Mouse (Mus musculus): ENCODE measurements around the gene Evpl. TPM values are rescaled to one million over a fixed set of nuclear protein-coding genes. Genes with fewer than 3 reads are reported as not detected.
A peak's percentile ranks its signal among the peaks of the same experiment; 100 is the strongest.

Evpl gene
- polyA plus RNA-seq, 1 experiment from 2014 or later: 0.56 TPM

GRCm38 (mm10) chr11:116265352-116265751, 27.5 kb upstream of the Evpl start:
- Histone ChIP-seq H3K4me1 (replicated peaks; ENCODE audit: control insufficient read depth, insufficient read depth, low read length) (peaks cover 5% of the 10 kb centered on the region; the same call in 1 of the 2 replicates), H3K9ac (ENCODE audit: low read depth, low read length) (no peak overlapping the region), H3K4me2 (no peak overlapping the region), H3K9me3 (ENCODE audit: control insufficient read depth, low read length) (no peaks in the 10 kb centered on the region), H3K27me3 (replicated peaks; ENCODE audit: control insufficient read depth, insufficient read depth, low read length) (no peaks in the 10 kb centered on the region), H3K36me3 (ENCODE audit: control insufficient read depth, insufficient read depth, low read length) (peaks cover 75% of the 10 kb centered on the region), H3K4me3 (ENCODE audit: low read depth, low read length) (no peak overlapping the region), H3K27ac (ENCODE audit: low read depth, low read length) (no peak overlapping the region)
- DNase-seq (ENCODE audit: low spot score): no peak
- WGBS: 81% methylated on average over 11 of the region's 11 CpGs
- ATAC-seq (replicated peaks; ENCODE audit: low FRiP score): peak; percentile 86

- Histone ChIP-seq H3K4me2 (no peak overlapping the region), H3K4me1 (replicated peaks; ENCODE audit: control insufficient read depth, insufficient read depth, low read length) (0 out of 2 replicates have a peak, but pooled peaks cover 3% of the 10 kb centered on the region), H3K27ac (ENCODE audit: low read depth, low read length) (no peak overlapping the region), H3K9me3 (ENCODE audit: control insufficient read depth, low read length) (no peaks in the 10 kb centered on the region), H3K9ac (ENCODE audit: low read depth, low read length) (no peak overlapping the region), H3K27me3 (replicated peaks; ENCODE audit: control insufficient read depth, insufficient read depth, low read length) (no peaks in the 10 kb centered on the region), H3K36me3 (ENCODE audit: control insufficient read depth, insufficient read depth, low read length) (peaks cover 65% of the 10 kb centered on the region), H3K4me3 (ENCODE audit: low read depth, low read length) (no peak overlapping the region)
- ATAC-seq (replicated peaks; ENCODE audit: low FRiP score) (no peak), DNase-seq (ENCODE audit: low spot score) (no peak)
- WGBS: 84% methylated on average over 7 of the region's 7 CpGs
Observed at GRCm38 (mm10) chr11:116260259-116260658, 22.4 kb upstream of the Evpl start.

GRCm38 (mm10) chr11:116259461-116259860, 21.6 kb upstream of the Evpl start:
- DNase-seq (ENCODE audit: low spot score) (no peak), ATAC-seq (replicated peaks; ENCODE audit: low FRiP score) (no peak)
- no peaks in the 10 kb centered on the region for H3K27me3 ChIP-seq (replicated peaks; ENCODE audit: control insufficient read depth, insufficient read depth, low read length)
- H3K4me1 ChIP-seq (replicated peaks; ENCODE audit: control insufficient read depth, insufficient read depth, low read length): 0 out of 2 replicates have a peak, but pooled peaks cover 3% of the 10 kb centered on the region
- H3K9ac ChIP-seq (ENCODE audit: low read depth, low read length): no peak overlapping the region
- H3K27ac ChIP-seq (ENCODE audit: low read depth, low read length): no peak overlapping the region
- H3K36me3 ChIP-seq (ENCODE audit: control insufficient read depth, insufficient read depth, low read length): peaks cover 70% of the 10 kb centered on the region
- 76% methylated on average over 8 of the region's 8 CpGs for WGBS
- no peak overlapping the region for H3K4me3 ChIP-seq (ENCODE audit: low read depth, low read length)
- no peak overlapping the region for H3K4me2 ChIP-seq
- H3K9me3 ChIP-seq (ENCODE audit: control insufficient read depth, low read length): no peaks in the 10 kb centered on the region

GRCm38 (mm10) chr11:116255982-116256675, 18.3 kb upstream of the Evpl start:
- Histone ChIP-seq H3K27ac (ENCODE audit: low read depth, low read length) (no peak overlapping the region), H3K9ac (ENCODE audit: low read depth, low read length) (no peak overlapping the region), H3K27me3 (replicated peaks; ENCODE audit: control insufficient read depth, insufficient read depth, low read length) (no peaks in the 10 kb centered on the region), H3K4me2 (no peak overlapping the region), H3K36me3 (ENCODE audit: control insufficient read depth, insufficient read depth, low read length) (peaks cover 65% of the 10 kb centered on the region), H3K4me1 (replicated peaks; ENCODE audit: control insufficient read depth, insufficient read depth, low read length) (0 out of 2 replicates have a peak, but pooled peaks cover 3% of the 10 kb centered on the region), H3K4me3 (ENCODE audit: low read depth, low read length) (no peak overlapping the region), H3K9me3 (ENCODE audit: control insufficient read depth, low read length) (no peaks in the 10 kb centered on the region)
- 80% methylated on average over 9 of the region's 9 CpGs for WGBS
- no peak for DNase-seq (ENCODE audit: low spot score)
- no peak for ATAC-seq (replicated peaks; ENCODE audit: low FRiP score)

GRCm38 (mm10) chr11:116255090-116255981, 17.5 kb upstream of the Evpl start:
- H3K9me3 ChIP-seq (ENCODE audit: control insufficient read depth, low read length): no peaks in the 10 kb centered on the region
- no peaks in the 10 kb centered on the region for H3K27me3 ChIP-seq (replicated peaks; ENCODE audit: control insufficient read depth, insufficient read depth, low read length)
- 73% methylated on average over 22 of the region's 22 CpGs for WGBS
- no peak overlapping the region for H3K4me3 ChIP-seq (ENCODE audit: low read depth, low read length)
- H3K36me3 ChIP-seq (ENCODE audit: control insufficient read depth, insufficient read depth, low read length): peaks cover 65% of the 10 kb centered on the region
- H3K9ac ChIP-seq (ENCODE audit: low read depth, low read length): no peak overlapping the region
- no peak overlapping the region for H3K4me2 ChIP-seq
- H3K27ac ChIP-seq (ENCODE audit: low read depth, low read length): no peak overlapping the region
- 0 out of 2 replicates have a peak, but pooled peaks cover 3% of the 10 kb centered on the region for H3K4me1 ChIP-seq (replicated peaks; ENCODE audit: control insufficient read depth, insufficient read depth, low read length)
- ATAC-seq (replicated peaks; ENCODE audit: low FRiP score) (no peak), DNase-seq (ENCODE audit: low spot score) (no peak)

- WGBS: 57% methylated on average over 9 of the region's 9 CpGs
- DNase-seq (ENCODE audit: low spot score) (no peak), ATAC-seq (replicated peaks; ENCODE audit: low FRiP score) (no peak)
- Histone ChIP-seq H3K4me3 (ENCODE audit: low read depth, low read length) (no peak overlapping the region), H3K27me3 (replicated peaks; ENCODE audit: control insufficient read depth, insufficient read depth, low read length) (no peaks in the 10 kb centered on the region), H3K4me2 (no peak overlapping the region), H3K9ac (ENCODE audit: low read depth, low read length) (no peak overlapping the region), H3K4me1 (replicated peaks; ENCODE audit: control insufficient read depth, insufficient read depth, low read length) (0 out of 2 replicates have a peak, but pooled peaks cover 3% of the 10 kb centered on the region), H3K9me3 (ENCODE audit: control insufficient read depth, low read length) (no peaks in the 10 kb centered on the region), H3K27ac (ENCODE audit: low read depth, low read length) (no peak overlapping the region), H3K36me3 (ENCODE audit: control insufficient read depth, insufficient read depth, low read length) (peaks cover 65% of the 10 kb centered on the region)
Observed at GRCm38 (mm10) chr11:116254627-116255026, 16.8 kb upstream of the Evpl start.

GRCm38 (mm10) chr11:116253076-116253600, 15.3 kb upstream of the Evpl start:
- no peak overlapping the region for H3K9ac ChIP-seq (ENCODE audit: low read depth, low read length)
- 0 out of 2 replicates have a peak, but pooled peaks cover 3% of the 10 kb centered on the region for H3K4me1 ChIP-seq (replicated peaks; ENCODE audit: control insufficient read depth, insufficient read depth, low read length)
- WGBS: 87% methylated on average over 3 of the region's 3 CpGs
- no peak overlapping the region for H3K4me3 ChIP-seq (ENCODE audit: low read depth, low read length)
- no peak overlapping the region for H3K4me2 ChIP-seq
- H3K27me3 ChIP-seq (replicated peaks; ENCODE audit: control insufficient read depth, insufficient read depth, low read length): no peaks in the 10 kb centered on the region
- H3K9me3 ChIP-seq (ENCODE audit: control insufficient read depth, low read length): no peaks in the 10 kb centered on the region
- DNase-seq (ENCODE audit: low spot score) (no peak), ATAC-seq (replicated peaks; ENCODE audit: low FRiP score) (no peak)
- no peak overlapping the region for H3K27ac ChIP-seq (ENCODE audit: low read depth, low read length)
- peaks cover 72% of the 10 kb centered on the region for H3K36me3 ChIP-seq (ENCODE audit: control insufficient read depth, insufficient read depth, low read length)

- Histone ChIP-seq H3K36me3 (ENCODE audit: control insufficient read depth, insufficient read depth, low read length) (peaks cover 79% of the 10 kb centered on the region), H3K27ac (ENCODE audit: low read depth, low read length) (no peak overlapping the region), H3K4me2 (no peak overlapping the region), H3K4me1 (replicated peaks; ENCODE audit: control insufficient read depth, insufficient read depth, low read length) (0 out of 2 replicates have a peak, but pooled peaks cover under 1% of the 10 kb centered on the region), H3K9me3 (ENCODE audit: control insufficient read depth, low read length) (no peaks in the 10 kb centered on the region), H3K4me3 (ENCODE audit: low read depth, low read length) (no peak overlapping the region), H3K27me3 (replicated peaks; ENCODE audit: control insufficient read depth, insufficient read depth, low read length) (no peaks in the 10 kb centered on the region), H3K9ac (ENCODE audit: low read depth, low read length) (no peak overlapping the region)
- 86% methylated on average over 8 of the region's 8 CpGs for WGBS
- DNase-seq (ENCODE audit: low spot score) (no peak), ATAC-seq (replicated peaks; ENCODE audit: low FRiP score) (no peak)
Observed at GRCm38 (mm10) chr11:116250898-116251297, 13.0 kb upstream of the Evpl start.

All from liver, embryonic 11.5 days (tissue).